Mouse (Mus musculus): ENCODE data around the gene Gm3149.
A peak's percentile ranks its signal among the peaks of the same experiment; 100 is the strongest.
"Not testable (repeated sequence)": the region's sequence is repeated elsewhere in the genome, so short reads cannot be mapped to it uniquely, and the experiment has no call there.

DNA sequence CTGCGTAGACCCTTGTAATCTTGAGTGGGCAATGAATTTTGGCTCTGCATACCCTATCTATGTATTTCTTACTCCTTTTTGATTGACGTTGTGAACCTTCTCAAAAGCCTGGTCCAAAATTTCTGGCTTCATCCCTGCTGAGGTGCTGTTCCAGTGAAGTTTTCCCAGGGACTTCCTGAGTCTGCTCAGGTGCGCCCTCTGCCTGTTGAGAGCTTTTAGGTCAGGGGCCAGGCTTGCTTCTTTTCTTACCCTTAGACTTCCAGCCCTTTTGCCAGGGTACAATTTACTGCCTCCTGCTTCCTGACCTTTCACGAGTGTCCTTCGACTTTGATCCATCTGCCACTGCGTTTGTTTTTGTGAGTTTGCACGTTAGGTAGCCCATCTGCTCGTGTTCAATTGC, 18.4 kb downstream of the Gm3149 start:
- not testable (repeated sequence) for TF ChIP-seq EP300 (optimal IDR thresholded peaks at IDR 0.05)
- TF ChIP-seq CTCF (IDR thresholded peaks at IDR 0.05; ENCODE audit: low read depth): peak; percentile 49

Data from stomach, postnatal 0 days (tissue).